Mouse (Mus musculus) forebrain, embryonic 11.5 days (tissue): ENCODE measurements around the gene Mrps11. TPM values are rescaled to one million over a fixed set of nuclear protein-coding genes. Genes with fewer than 3 reads are reported as not detected.

ENCODE experiments used
- ATAC-seq: fragments of 200-750 bp; cut with Nextera tagmentation; replicated peaks from 2 replicates; pipeline ENCODE4 v1.8.0; 2017; ENCODE audit warnings: moderate TSS enrichment; ENCODE audit not compliant: low FRiP score
- DNase-seq: peaks from one replicate; pipeline ENCODE4 v3.0.0-alpha.2; 2017; ENCODE audit warnings: low spot score
- H3K27ac ChIP-seq: fragments of 300-500 bp; sonication (generic); 2 replicates; pipeline ENCODE4 v1.5.1; 2014; ENCODE audit warnings: low read depth, low read length
- H3K27me3 ChIP-seq: fragments of 300-500 bp; sonication (generic); 2 replicates; pipeline ENCODE4 v1.6.1; 2014; ENCODE audit warnings: mild to moderate bottlenecking, low read length, mixed read lengths; ENCODE audit not compliant: control insufficient read depth, insufficient read depth
- H3K36me3 ChIP-seq: fragments of 300-500 bp; sonication (generic); 2 replicates; pipeline ENCODE4 v1.6.1; 2014; ENCODE audit warnings: mild to moderate bottlenecking, low read length, moderate library complexity, mixed read lengths; ENCODE audit not compliant: control insufficient read depth, insufficient read depth
- H3K4me1 ChIP-seq: fragments of 300-500 bp; sonication (generic); replicated peaks from 2 replicates; pipeline ENCODE4 v1.6.1; 2014; ENCODE audit warnings: low read length, mixed read lengths; ENCODE audit not compliant: control insufficient read depth, insufficient read depth
- H3K4me2 ChIP-seq: fragments of 300-500 bp; sonication (generic); 2 replicates; pipeline ENCODE4 v1.6.1; 2014; ENCODE audit warnings: low read depth, mild to moderate bottlenecking, low read length, moderate library complexity, mixed read lengths; ENCODE audit not compliant: severe bottlenecking
- H3K4me3 ChIP-seq: fragments of 300-500 bp; sonication (generic); 2 replicates; pipeline ENCODE4 v1.5.1; 2014; ENCODE audit warnings: low read depth, low read length
- H3K9ac ChIP-seq: fragments of 300-500 bp; sonication (generic); 2 replicates; pipeline ENCODE4 v1.6.1; 2014; ENCODE audit warnings: low read length
- H3K9me3 ChIP-seq: fragments of 300-500 bp; sonication (generic); 2 replicates; pipeline ENCODE4 v1.6.1; 2016; ENCODE audit warnings: low read length, mixed read lengths; ENCODE audit not compliant: control insufficient read depth
- WGBS: fragments of 180-500 bp; shearing (Covaris S2); extraction: QIAGEN DNeasy Blood & Tissue Kit; methylation state at CpG from one replicate; pipeline ENCODE4 v1.1.7; 2014; 5-methylcytosine and 5-hydroxymethylcytosine counted together
- polyA plus RNA-seq: library from polyadenylated mRNA; unstranded; fragments of >200 nt; fragmentation: Nextera tagmentation; extraction: Ambion mirVana; gene quantifications from 2 replicates; pipeline ENCODE4 v1.2.1, GENCODE M21; 2014

Mrps11 gene
- polyA plus RNA-seq, 1 experiment from 2014 or later, result 81.4 TPM

DNA sequence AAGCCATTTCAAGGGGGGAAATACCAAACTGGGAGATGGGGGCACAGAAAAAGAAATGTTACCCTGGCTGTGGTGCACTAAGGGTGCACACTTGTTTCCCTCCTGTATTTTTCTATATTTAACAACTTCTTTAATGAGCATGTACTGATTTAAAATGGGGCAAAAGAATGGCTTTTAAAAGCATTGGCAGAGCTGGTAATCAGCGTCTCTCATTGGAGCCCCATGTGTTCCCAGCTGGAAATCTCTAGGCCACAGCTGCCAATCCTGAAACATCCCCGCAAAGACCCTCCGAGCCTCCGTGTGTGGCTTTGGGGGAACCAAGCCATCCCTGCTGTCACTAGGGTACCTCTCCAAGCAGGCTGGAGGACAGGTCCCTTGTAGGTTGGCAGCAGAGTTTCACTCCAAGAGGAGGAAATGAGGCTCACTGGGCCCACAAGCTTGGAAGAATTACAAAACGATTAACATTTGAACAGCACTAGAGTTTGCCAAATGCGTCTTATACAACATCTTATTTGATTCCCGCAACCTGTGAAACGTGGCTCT is 28.4 kb upstream of the Mrps11 start:
- Histone ChIP-seq H3K4me1 (no peaks in the 10 kb centered on the region), H3K9ac (no peak overlapping the region), H3K27ac (no peak overlapping the region), H3K27me3 (no peaks in the 10 kb centered on the region), H3K4me3 (no peak overlapping the region), H3K36me3 (no peaks in the 10 kb centered on the region), H3K4me2 (no peak overlapping the region), H3K9me3 (no peaks in the 10 kb centered on the region)
- no peak for ATAC-seq
- 57% methylated on average over 8 of the region's 8 CpGs for WGBS
- no peak for DNase-seq

DNA sequence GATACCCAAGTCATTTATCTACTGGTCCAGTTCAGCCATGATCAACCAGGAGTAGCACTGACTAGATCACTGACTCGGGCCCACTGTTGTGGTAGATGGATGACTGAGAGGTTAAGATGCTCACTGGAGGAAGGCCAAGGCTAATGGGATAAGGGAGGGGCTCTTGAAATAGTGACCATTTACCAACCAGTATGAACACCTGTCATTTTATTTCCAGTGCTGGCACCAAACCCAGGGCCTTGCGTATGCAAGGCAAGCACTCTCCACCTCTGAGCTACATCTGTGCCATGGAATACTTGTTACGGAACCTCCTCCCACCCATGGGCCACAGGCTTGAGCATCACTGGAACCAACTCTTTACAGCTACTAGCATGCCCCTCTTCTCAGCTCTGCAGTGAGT is 19.1 kb upstream of the Mrps11 start:
- ATAC-seq (no peak), DNase-seq (no peak)
- Histone ChIP-seq H3K9me3 (no peaks in the 10 kb centered on the region), H3K9ac (no peak overlapping the region), H3K4me3 (no peak overlapping the region), H3K36me3 (no peaks in the 10 kb centered on the region), H3K27me3 (no peaks in the 10 kb centered on the region), H3K4me2 (no peak overlapping the region), H3K27ac (no peak overlapping the region), H3K4me1 (no peaks in the 10 kb centered on the region)
- 94% methylated on average over 3 of the region's 3 CpGs for WGBS

DNA sequence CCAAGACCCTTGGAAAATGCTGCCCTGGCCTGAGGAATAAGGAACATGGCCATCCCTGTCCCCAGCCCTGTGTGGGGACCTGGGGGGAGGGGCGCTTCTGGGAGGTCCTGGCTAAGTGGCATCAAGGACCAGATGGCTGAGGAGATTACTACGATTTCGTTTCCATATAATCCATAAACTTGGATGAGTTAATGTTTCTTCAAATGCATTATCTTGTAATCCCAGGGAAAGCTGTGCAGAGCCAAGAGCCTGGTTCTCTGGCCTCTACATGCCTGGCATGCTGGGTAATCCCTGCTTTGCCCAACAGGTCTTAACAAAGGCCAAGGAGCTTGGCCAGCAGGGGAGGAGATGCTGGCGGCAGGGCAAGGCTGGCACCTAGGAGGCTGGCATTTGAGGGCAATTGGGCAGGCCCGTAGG is 17.7 kb upstream of the Mrps11 start:
- Histone ChIP-seq H3K4me2 (no peak overlapping the region), H3K27me3 (no peaks in the 10 kb centered on the region), H3K4me3 (no peak overlapping the region), H3K36me3 (no peaks in the 10 kb centered on the region), H3K9me3 (no peaks in the 10 kb centered on the region), H3K27ac (no peak overlapping the region), H3K4me1 (no peaks in the 10 kb centered on the region), H3K9ac (no peak overlapping the region)
- no peak for ATAC-seq
- DNase-seq, result no peak
- WGBS, result 73% methylated on average over 5 of the region's 5 CpGs

DNA sequence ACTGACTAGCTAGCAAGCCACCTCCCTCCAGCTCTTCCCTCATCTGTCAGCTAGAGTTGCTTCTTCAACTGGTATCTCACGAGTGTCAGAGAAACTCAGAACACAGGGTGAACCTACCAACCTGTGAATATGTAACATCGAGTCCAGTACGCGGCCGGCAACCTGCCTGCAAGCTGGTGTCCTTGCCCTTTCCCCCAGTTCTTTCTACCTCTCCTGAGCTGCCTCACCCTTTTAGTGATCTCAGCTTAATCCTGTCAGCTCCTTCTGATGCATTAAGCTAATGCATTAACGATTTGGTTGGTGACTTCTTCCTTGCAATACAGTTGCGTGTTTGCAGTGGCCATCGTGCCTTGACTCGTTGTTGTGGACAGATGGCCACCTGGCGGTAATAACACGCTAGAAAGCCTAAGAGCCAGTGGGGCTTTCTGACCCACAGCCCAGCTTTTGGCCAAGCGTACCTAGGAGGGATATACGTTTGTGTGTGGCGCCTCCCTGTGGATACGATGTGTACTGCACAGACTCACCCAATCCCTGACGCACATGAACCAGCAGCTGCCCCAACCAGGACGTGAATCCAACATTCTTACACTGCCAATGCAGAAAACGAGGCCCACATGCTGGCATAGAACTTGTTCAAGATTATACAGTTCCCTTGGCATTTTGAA is 16.8 kb upstream of the Mrps11 start:
- DNase-seq, result peak; percentile 92
- Histone ChIP-seq H3K9me3 (no peaks in the 10 kb centered on the region), H3K4me3 (no peak overlapping the region), H3K36me3 (no peaks in the 10 kb centered on the region), H3K27ac (no peak overlapping the region), H3K4me2 (no peak overlapping the region), H3K9ac (no peak overlapping the region), H3K4me1 (no peaks in the 10 kb centered on the region), H3K27me3 (no peaks in the 10 kb centered on the region)
- ATAC-seq, result peak; percentile 81
- 20% methylated on average over 18 of the region's 18 CpGs for WGBS

DNA sequence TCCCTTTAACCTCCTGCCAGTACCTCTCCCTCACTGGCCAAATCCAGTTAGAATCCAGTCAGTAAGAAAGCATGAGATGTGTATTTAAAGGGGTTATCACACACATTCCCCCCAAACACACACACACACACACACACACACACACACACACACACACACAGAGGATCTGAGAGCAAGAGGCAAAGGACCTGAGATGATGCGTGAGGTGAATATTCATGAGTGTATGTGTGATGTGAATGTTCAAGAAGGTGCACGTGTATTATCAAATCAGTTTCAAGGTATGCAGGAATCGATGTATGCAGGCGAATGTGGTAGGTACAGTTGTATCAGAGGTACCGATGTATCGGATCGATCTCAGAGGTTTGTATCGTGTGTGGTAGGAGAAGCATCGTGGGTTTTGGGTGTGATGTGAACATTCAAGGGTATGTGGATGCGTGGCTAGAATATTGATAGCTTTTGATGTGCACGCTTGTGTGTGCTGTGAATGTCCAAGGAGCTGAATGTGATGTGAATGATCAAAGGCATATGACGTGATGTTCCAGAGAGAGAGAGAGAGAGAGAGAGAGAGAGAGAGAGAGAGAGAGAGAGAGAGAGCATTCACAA is 14.9 kb upstream of the Mrps11 start:
- H3K9me3 ChIP-seq, result no peaks in the 10 kb centered on the region
- H3K9ac ChIP-seq, result no peak overlapping the region
- H3K27ac ChIP-seq, result no peak overlapping the region
- no peak for ATAC-seq
- no peak overlapping the region for H3K4me3 ChIP-seq
- no peaks in the 10 kb centered on the region for H3K36me3 ChIP-seq
- WGBS, result 90% methylated on average over 12 of the region's 12 CpGs
- no peak overlapping the region for H3K4me2 ChIP-seq
- peak; percentile 19 for DNase-seq
- no peaks in the 10 kb centered on the region for H3K27me3 ChIP-seq
- H3K4me1 ChIP-seq, result no peaks in the 10 kb centered on the region

DNA sequence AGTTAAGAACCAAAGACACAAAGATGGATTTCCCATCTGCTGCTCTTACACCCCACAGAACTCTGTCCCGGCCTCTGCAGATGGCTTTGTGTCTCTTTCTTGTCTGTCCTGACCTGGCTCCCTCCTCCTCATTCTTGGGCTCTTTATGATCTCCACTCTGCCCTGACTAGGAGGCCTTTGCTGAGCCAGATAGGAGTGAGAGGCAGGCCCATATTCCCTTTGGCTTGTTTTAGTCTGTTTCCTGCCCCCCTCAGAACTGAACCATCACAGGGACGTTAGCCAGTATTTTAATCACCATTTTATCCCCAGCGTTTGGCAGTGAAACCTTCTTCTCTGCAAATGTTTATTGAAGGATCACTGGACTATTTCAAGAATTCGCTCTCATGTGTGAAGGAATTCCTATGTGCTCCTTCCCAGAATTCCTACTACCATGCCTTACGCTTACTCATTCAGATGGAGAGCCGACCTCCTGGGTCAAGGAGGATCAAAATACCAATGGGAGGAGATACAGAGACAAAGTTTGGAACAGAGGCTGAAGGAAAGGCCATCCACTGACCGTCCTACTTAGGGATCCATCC is 13.8 kb upstream of the Mrps11 start:
- Histone ChIP-seq H3K27me3 (no peaks in the 10 kb centered on the region), H3K4me1 (no peaks in the 10 kb centered on the region), H3K9me3 (no peaks in the 10 kb centered on the region), H3K9ac (no peak overlapping the region), H3K27ac (no peak overlapping the region), H3K36me3 (no peaks in the 10 kb centered on the region; the same call in 1 of the 2 replicates), H3K4me2 (no peak overlapping the region), H3K4me3 (no peak overlapping the region)
- no peak for ATAC-seq
- peak; percentile 29 for DNase-seq
- 79% methylated on average over 7 of the region's 7 CpGs for whole genome bisulfite sequencing

DNA sequence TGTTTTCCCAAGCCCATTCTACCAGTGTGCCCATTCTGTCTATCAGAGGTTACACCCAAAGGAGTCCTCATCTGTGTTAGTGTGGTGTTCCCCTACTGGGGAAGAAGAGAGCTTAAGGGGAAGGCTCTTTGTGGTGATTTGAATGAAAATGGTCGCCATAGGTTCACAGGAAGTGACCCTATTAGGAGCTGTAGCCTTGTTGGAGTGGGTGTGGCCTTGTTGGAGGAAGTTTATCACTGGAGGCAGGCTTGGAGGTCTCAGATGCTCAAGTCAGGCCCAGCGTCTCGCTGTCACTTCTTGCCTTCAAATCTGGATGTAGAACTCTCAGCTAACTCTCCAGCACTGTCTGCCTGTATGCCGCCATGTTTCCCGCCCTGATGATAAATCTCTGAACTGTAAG is 12.0 kb upstream of the Mrps11 start:
- Histone ChIP-seq H3K36me3 (no peaks in the 10 kb centered on the region; the same call in 1 of the 2 replicates), H3K4me1 (no peaks in the 10 kb centered on the region), H3K9me3 (no peaks in the 10 kb centered on the region), H3K27ac (no peak overlapping the region), H3K27me3 (no peaks in the 10 kb centered on the region), H3K4me3 (no peak overlapping the region), H3K9ac (no peak overlapping the region), H3K4me2 (no peak overlapping the region)
- DNase-seq, result peak; percentile 16
- ATAC-seq, result no peak
- WGBS, result 84% methylated on average over 5 of the region's 5 CpGs

DNA sequence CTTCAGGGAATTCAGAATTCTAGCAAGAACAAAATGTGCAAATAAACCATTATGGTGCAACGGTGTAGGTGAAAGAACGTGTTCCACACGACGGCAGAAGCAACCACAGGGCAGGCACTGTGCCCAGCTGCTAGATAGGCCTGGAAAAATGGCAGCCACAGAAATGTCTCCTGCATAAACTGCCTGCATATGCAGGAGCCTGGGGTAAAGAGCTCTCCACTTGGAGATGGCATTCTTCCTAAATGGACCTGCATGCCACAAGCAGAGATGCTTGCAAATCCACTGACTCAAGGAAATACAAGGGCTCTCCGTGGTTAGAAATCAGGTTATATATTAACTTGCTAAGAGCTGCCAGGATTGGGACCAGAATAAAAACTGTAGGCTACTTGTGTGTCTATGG is 4.2 kb upstream of the Mrps11 start:
- H3K4me3 ChIP-seq, result no peak overlapping the region
- H3K4me2 ChIP-seq, result no peak overlapping the region
- H3K27me3 ChIP-seq, result no peaks in the 10 kb centered on the region
- ATAC-seq, result no peak
- H3K36me3 ChIP-seq, result no peaks in the 10 kb centered on the region; the same call in 1 of the 2 replicates
- no peak for DNase-seq
- no peaks in the 10 kb centered on the region; the same call in 1 of the 2 replicates for H3K4me1 ChIP-seq
- H3K9ac ChIP-seq, result no peak overlapping the region
- H3K27ac ChIP-seq, result no peak overlapping the region
- WGBS, result 96% methylated on average over 5 of the region's 5 CpGs
- no peaks in the 10 kb centered on the region for H3K9me3 ChIP-seq
